Mouse (Mus musculus) brain, embryonic 14.5 days (tissue): Measurements from ENCODE around the gene Klhdc7b.

Experiments
- CTCF ChIP-seq: fragments of 200-500 bp; IDR thresholded peaks from 2 replicates; pipeline ENCODE4 v1.5.1; 2012; ENCODE audit warnings: inconsistent platforms, mild to moderate bottlenecking, moderate library complexity, borderline replicate concordance; ENCODE audit not compliant: insufficient read depth, insufficient read length; ENCODE audit errors: extremely low read depth
- POLR2A ChIP-seq: fragments of 200-500 bp; IDR thresholded peaks from 2 replicates; pipeline ENCODE4 v1.6.1; 2012; ENCODE audit warnings: mild to moderate bottlenecking, inconsistent platforms, borderline replicate concordance; ENCODE audit not compliant: poor library complexity, insufficient read depth, insufficient read length, severe bottlenecking; ENCODE audit errors: extremely low read depth

DNA sequence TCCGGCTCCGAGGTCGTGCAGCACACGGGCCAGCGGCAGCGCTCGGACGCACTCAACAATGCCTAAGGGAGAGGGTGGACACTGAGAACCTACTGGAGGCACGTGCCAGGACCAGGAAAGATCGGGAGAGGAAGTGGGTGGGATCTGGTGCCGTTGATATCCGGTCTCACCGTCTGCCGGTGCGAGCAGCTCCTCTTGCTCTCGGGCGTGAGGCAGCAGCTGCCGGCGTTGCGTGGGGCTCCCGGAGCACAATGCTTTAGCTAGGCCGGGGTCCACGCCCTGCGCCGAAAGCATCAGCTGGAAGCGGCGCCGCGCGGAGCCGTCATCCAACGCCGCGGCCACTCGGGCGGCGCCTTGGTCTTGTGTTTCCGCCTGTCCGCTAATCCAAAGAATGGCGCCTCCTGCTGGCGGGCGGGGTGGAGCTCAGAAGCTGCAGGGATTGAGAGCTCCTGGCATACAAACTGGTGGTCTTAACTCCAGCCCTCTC lies 10.9 kb upstream of the Klhdc7b start, which contains the start of gene Sco2:
- peak; percentile 62; the same call in 1 of the 2 replicates for TF ChIP-seq POLR2A
- peak; percentile 96 for TF ChIP-seq CTCF
